Mouse (Mus musculus) kidney, embryonic 16.5 days (tissue): Measurements from ENCODE around the gene Phf13. TPM values are rescaled to one million over a fixed set of nuclear protein-coding genes. Genes with fewer than 3 reads are reported as not detected.

Experiments used
- ATAC-seq: fragments of 200-750 bp; cut with Nextera tagmentation; 2 replicates; pipeline ENCODE4 v1.8.0; 2017; ENCODE audit warnings: moderate TSS enrichment; ENCODE audit not compliant: low FRiP score, low TSS enrichment
- H3K27ac ChIP-seq: fragments of 300-500 bp; sonication (generic); 2 replicates; pipeline ENCODE4 v1.5.1; 2014; ENCODE audit warnings: low read length
- H3K27me3 ChIP-seq: fragments of 300-500 bp; sonication (generic); 2 replicates; pipeline ENCODE4 v1.6.1; 2014; ENCODE audit warnings: low read length, control low read depth, mixed read lengths; ENCODE audit not compliant: insufficient read depth
- H3K36me3 ChIP-seq: fragments of 300-500 bp; sonication (generic); 2 replicates; pipeline ENCODE4 v1.6.1; 2014; ENCODE audit warnings: low read length, control low read depth, mixed read lengths; ENCODE audit not compliant: insufficient read depth
- H3K4me1 ChIP-seq: fragments of 300-500 bp; sonication (generic); 2 replicates; pipeline ENCODE4 v1.6.1; 2014; ENCODE audit warnings: low read length, control low read depth, mixed read lengths; ENCODE audit not compliant: insufficient read depth
- H3K4me2 ChIP-seq: fragments of 300-500 bp; sonication (generic); replicated peaks from 2 replicates; pipeline ENCODE4 v1.6.1; 2014; ENCODE audit warnings: low read depth, low read length
- H3K4me3 ChIP-seq: fragments of 300-500 bp; sonication (generic); 2 replicates; pipeline ENCODE4 v1.5.1; 2014; ENCODE audit warnings: mild to moderate bottlenecking, low read length
- H3K9ac ChIP-seq: fragments of 300-500 bp; sonication (generic); replicated peaks from 2 replicates; pipeline ENCODE4 v1.6.1; 2014; ENCODE audit warnings: low read length
- H3K9me3 ChIP-seq: fragments of 300-500 bp; sonication (generic); 2 replicates; pipeline ENCODE4 v1.6.1; 2016; ENCODE audit warnings: low read length, control low read depth
- WGBS: fragments of 180-500 bp; shearing (Covaris S2); extraction: QIAGEN DNeasy Blood & Tissue Kit; methylation state at CpG from one replicate; pipeline ENCODE4 v1.1.7; 2014; 5-methylcytosine and 5-hydroxymethylcytosine counted together
- polyA plus RNA-seq: library from polyadenylated mRNA; unstranded; fragments of >200 nt; fragmentation: Nextera tagmentation; extraction: Ambion mirVana; gene quantifications from 2 replicates; pipeline ENCODE4 v1.2.1, GENCODE M21; 2015

Phf13 gene
- polyA plus RNA-seq, 1 experiment from 2014 or later: 31.2 TPM

DNA sequence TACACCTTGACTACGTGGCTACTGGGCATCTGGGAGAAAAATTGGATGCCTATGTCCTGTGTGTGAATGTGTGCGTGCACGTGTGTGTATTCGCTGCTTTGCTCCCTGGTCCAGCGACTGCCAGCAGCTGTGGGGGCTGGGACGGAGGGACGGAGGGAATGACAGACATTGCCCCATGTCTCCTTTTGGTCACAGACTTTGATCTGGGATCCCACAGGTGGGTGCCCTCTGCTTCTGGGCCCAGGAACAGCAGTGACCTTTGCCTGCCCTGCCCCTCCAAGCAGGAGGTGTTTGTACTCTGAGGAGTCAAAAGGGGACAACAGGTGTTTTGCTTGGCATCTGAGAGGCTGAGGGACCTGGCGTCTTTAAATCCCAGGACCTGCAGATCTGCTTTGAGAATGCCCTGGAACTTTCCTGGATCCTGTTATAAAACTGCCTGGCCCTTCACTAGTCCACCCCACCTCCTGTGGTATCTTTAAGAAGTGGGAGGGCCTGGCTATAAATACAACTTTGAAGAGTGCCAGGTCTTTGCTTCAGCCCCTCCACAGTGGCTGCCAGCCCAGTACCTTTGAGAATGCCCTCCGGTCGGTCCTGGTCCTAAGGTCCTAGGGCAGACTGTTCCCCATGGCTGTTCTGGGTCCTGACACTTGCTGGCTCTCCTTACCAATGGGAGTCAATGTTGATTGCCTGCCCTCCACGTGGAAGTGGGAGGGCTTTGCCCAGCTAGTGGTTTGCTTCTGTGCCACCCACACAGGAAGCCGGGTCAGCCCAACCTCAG is 17.2 kb upstream of the Phf13 start:
- 83% methylated on average over 12 of the region's 12 CpGs for WGBS
- Histone ChIP-seq H3K9me3 (no peaks in the 10 kb centered on the region), H3K4me3 (no peak overlapping the region), H3K4me1 (peaks cover 20% of the 10 kb centered on the region), H3K9ac (no peak overlapping the region), H3K27me3 (no peaks in the 10 kb centered on the region), H3K27ac (no peak overlapping the region), H3K36me3 (peaks cover 40% of the 10 kb centered on the region), H3K4me2 (no peak overlapping the region)
- no peak for ATAC-seq

DNA sequence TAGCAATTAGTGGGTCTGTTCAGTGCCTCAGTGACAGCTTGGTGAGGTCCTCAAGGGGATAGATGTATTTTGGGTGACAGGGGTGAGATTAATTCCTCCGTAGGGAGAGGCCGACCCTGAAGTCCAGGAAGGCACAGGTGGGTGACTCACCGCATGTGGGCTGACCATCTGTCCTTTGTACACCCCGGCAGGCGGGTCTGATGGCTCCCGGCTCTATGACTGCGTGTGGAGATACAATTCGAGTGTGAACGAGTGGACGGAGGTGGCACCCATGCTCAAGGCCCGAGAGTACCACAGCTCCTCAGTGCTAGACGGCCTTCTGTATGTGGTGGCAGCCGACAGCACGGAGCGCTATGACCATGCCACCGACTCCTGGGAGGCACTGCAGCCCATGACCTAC is 16.1 kb upstream of the Phf13 start:
- peaks cover 40% of the 10 kb centered on the region for H3K36me3 ChIP-seq
- H3K4me3 ChIP-seq: no peak overlapping the region
- no peaks in the 10 kb centered on the region for H3K27me3 ChIP-seq
- no peak overlapping the region for H3K9ac ChIP-seq
- no peaks in the 10 kb centered on the region for H3K9me3 ChIP-seq
- H3K4me1 ChIP-seq: peaks cover 30% of the 10 kb centered on the region
- WGBS: 93% methylated on average over 16 of the region's 16 CpGs
- H3K4me2 ChIP-seq: no peak overlapping the region
- H3K27ac ChIP-seq: no peak overlapping the region
- ATAC-seq: no peak

DNA sequence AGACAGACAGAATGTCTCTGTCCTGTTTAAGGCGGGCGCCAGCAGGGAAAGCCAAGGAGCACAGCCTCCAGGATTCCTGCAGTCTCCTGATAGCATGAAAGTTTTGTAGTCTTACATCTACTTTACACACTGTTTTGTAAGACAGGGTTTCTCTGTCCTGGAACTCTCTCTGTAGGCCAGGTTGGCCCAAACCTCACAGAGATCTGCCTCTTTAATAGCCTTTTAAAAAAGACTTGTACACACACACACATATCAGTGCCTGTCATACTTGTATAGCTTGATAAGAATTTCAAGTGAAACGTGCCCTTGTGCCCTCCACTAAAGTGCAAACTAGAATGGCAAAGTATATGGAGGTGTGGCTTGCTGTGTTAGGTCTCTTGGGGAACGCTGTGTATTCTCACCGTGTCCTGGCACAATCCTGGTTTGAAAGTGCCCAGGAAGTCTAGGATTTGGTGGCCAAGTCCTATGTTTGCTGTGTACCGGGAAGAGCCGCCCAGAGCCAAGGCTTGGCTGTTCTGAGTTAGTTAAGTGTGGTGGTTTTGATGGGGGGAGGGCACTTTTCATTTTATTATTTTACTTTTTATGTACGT is 15.2 kb upstream of the Phf13 start:
- no peak for ATAC-seq
- 73% methylated on average over 8 of the region's 8 CpGs for WGBS
- peak overlapping the region; percentile 83 for H3K4me3 ChIP-seq
- no peaks in the 10 kb centered on the region for H3K9me3 ChIP-seq
- no peaks in the 10 kb centered on the region for H3K27me3 ChIP-seq
- H3K4me2 ChIP-seq: peak overlapping the region; percentile 99
- H3K4me1 ChIP-seq: peaks cover 31% of the 10 kb centered on the region
- H3K9ac ChIP-seq: peak overlapping the region; percentile 83
- H3K27ac ChIP-seq: no peak overlapping the region
- H3K36me3 ChIP-seq: peaks cover 37% of the 10 kb centered on the region

DNA sequence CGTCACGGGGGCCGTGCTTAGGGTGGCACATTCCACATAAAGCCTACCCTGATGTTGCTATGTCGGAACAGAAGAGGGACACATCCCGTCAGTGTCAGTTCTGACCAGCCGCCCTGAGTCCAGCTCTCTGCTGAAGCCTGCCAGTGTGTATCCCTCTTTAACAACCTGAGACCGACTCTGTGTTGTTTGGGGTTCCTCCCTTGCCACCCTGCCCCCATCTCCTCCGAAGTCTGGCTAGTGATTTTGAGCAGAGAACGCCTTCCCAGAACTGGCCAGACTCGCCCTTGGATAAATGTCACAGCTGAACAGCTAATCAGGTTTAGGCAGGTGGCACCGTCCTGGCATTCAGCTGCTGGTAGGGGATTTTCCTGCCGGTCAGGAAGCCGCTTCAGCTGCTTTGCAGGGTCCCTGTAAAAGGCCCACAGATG is 14.7 kb upstream of the Phf13 start:
- no peak for ATAC-seq
- no peaks in the 10 kb centered on the region for H3K27me3 ChIP-seq
- H3K36me3 ChIP-seq: peaks cover 32% of the 10 kb centered on the region
- H3K4me2 ChIP-seq: peak overlapping the region; percentile 99
- H3K9me3 ChIP-seq: no peaks in the 10 kb centered on the region
- H3K4me1 ChIP-seq: peaks cover 31% of the 10 kb centered on the region
- H3K27ac ChIP-seq: peak overlapping the region; percentile 14; the same call in 1 of the 2 replicates
- H3K4me3 ChIP-seq: peak overlapping the region; percentile 83
- H3K9ac ChIP-seq: peak overlapping the region; percentile 83
- WGBS: 12% methylated on average over 13 of the region's 13 CpGs

DNA sequence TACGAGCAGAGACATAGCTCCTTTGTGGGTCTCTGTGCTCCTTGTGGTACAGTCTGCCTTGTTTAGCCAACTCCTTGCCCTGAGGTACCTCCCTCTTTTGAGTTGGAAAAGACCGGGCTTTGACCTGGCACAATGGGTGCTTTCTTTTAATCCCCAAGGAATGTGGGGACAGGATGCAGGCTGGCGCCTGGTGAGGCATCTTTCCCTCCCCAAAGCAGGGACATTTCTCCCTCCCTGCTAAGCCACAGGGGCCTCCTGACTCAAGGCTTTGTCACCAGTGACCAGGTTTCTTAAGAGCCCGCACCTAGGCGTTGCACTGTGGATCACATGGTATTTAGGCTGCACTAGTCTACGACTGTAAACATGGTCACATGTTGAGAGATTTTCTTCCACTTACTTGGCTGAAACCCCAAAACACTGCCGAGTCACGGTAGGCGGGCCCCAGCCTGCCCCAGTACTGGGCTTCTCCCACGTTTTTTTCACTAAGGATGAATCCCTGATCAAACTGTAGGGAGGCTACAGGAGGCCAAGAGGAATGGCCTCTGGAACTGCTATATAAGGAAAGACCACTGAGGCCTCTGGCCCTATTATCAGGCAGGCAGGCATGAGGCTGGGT is 14.1 kb upstream of the Phf13 start:
- Histone ChIP-seq H3K4me1 (peaks cover 31% of the 10 kb centered on the region), H3K27ac (peak overlapping the region; percentile 92)
- peak; percentile 8; the same call in 1 of the 2 replicates for ATAC-seq

DNA sequence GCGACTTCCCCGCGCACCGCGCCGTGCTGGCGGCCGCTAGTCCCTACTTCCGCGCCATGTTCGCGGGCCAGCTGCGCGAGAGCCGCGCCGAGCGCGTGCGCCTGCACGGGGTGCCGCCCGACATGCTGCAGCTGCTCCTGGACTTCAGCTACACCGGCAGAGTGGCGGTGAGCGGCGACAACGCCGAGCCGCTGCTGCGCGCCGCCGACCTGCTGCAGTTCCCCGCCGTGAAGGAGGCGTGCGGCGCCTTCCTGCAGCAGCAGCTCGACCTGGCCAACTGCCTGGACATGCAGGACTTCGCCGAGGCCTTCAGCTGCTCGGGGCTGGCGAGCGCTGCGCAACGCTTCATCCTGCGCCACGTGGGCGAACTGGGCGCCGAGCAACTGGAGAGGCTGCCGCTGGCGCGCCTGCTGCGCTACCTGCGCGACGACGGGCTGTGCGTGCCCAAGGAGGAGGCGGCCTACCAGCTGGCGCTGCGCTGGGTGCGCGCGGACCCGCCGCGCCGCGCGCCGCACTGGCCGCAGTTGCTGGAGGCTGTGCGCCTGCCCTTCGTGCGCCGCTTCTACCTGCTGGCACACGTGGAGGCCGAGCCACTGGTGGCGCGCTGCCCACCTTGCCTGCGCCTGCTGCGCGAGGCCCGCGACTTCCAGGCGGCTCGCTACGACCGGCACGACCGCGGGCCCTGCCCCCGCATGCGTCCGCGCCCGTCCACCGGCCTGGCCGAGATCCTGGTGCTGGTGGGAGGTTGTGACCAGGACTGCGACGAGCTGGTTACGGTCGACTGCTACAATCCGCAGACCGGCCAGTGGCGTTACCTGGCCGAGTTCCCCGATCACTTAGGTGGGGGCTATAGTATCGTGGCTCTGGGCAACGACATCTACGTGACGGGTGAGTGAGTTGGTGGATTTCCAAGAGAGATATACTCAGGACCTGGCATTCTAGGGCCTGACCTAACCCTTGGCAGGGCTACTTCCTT is 13.3 kb upstream of the Phf13 start:
- H3K9ac ChIP-seq: peak overlapping the region; percentile 83
- H3K9me3 ChIP-seq: no peaks in the 10 kb centered on the region
- H3K27me3 ChIP-seq: no peaks in the 10 kb centered on the region
- WGBS: under 1% methylated on average over 110 of the region's 115 CpGs
- H3K36me3 ChIP-seq: peaks cover 19% of the 10 kb centered on the region
- peak overlapping the region; percentile 92 for H3K27ac ChIP-seq
- H3K4me2 ChIP-seq: peak overlapping the region; percentile 99
- peaks cover 31% of the 10 kb centered on the region for H3K4me1 ChIP-seq
- peak; percentile 72 for ATAC-seq
- peak overlapping the region; percentile 83 for H3K4me3 ChIP-seq

More for the DNA sequence above, 14.1 kb upstream of the Phf13 start:
- Histone ChIP-seq H3K4me3 (peak overlapping the region; percentile 83), H3K4me2 (peak overlapping the region; percentile 99), H3K9me3 (no peaks in the 10 kb centered on the region), H3K36me3 (peaks cover 27% of the 10 kb centered on the region), H3K27me3 (no peaks in the 10 kb centered on the region), H3K9ac (peak overlapping the region; percentile 83)
- 2% methylated on average over 10 of the region's 10 CpGs for WGBS

DNA sequence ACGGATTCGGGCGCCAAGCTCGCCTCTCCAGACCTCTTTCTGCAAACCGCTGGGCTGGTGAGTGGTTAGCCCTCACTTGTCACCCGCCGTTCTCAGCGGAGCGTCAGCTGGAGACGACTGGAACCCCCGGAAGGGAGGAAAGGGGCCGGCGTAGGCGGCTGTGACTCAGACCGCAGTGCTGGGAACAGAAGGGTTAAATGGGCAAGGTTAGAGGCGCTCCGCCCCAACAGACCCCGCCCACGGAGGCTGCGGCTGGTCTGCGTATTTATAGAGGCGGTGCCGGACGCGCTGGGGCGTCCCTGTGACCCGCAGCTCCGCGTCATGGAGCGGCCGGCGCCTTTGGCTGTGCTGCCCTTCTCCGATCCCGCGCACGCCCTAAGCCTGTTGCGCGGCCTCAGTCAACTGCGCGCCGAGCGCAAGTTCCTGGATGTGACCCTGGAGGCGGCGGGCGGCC is 12.6 kb upstream of the Phf13 start, which contains the start of gene Klhl21:
TSS of gene Klhl21 (plus strand) at position 182 of the 454 bp plus-strand sequence.
- peak within 1 kb of the TSS; percentile 99 for H3K4me2 ChIP-seq
- peak; percentile 90 for ATAC-seq
- peak within 1 kb of the TSS; percentile 92 for H3K27ac ChIP-seq
- peak within 1 kb of the TSS; percentile 83 for H3K9ac ChIP-seq
- H3K36me3 ChIP-seq: peaks cover 12% of the 10 kb centered on the region; the same call in 1 of the 2 replicates
- peaks cover 31% of the 10 kb centered on the region for H3K4me1 ChIP-seq
- H3K27me3 ChIP-seq: no peaks in the 10 kb centered on the region
- H3K9me3 ChIP-seq: no peaks in the 10 kb centered on the region
- peak within 1 kb of the TSS; percentile 83 for H3K4me3 ChIP-seq
- under 1% methylated on average over 44 of the region's 45 CpGs for WGBS

DNA sequence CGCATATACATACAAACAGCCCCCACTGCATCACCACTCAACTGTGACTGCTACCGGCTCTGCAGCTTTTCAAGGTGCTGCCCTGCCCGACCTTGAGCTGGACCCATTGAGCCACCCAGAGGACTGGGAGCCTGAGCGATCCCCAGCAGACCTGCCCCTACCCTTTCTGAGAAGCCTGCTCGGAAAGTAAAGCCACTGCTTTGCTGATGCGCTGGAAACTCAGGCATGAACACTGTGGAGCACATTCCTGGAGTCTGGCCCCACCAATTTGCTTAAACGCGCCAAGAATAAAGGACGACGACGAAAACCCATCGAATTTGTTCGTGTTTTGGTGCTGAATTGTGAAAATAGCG is 12.1 kb upstream of the Phf13 start:
- H3K36me3 ChIP-seq: peaks cover 8% of the 10 kb centered on the region; the same call in 1 of the 2 replicates
- H3K9ac ChIP-seq: peak overlapping the region; percentile 83
- H3K27me3 ChIP-seq: no peaks in the 10 kb centered on the region

More for the DNA sequence above, 12.1 kb upstream of the Phf13 start:
- peak; percentile 3; the same call in 1 of the 2 replicates for ATAC-seq
- peaks cover 31% of the 10 kb centered on the region for H3K4me1 ChIP-seq
- peak overlapping the region; percentile 83 for H3K4me3 ChIP-seq
- 0% methylated on average over 14 of the region's 14 CpGs for WGBS
- peak overlapping the region; percentile 99 for H3K4me2 ChIP-seq
- peak overlapping the region; percentile 92 for H3K27ac ChIP-seq
- no peaks in the 10 kb centered on the region for H3K9me3 ChIP-seq
